Mouse (Mus musculus) liver, embryonic 16.5 days (tissue): ENCODE data around the gene Bcl11a. TPM values are rescaled to one million over a fixed set of nuclear protein-coding genes. Genes with fewer than 3 reads are reported as not detected.

Experiments
- ATAC-seq: fragments of 200-750 bp; cut with Nextera tagmentation; 2 replicates; pipeline ENCODE4 v1.8.0; 2017; ENCODE audit warnings: low read depth, mild to moderate bottlenecking, moderate number of reproducible peaks, moderate library complexity
- H3K27ac ChIP-seq: fragments of 300-500 bp; sonication (generic); 2 replicates; pipeline ENCODE4 v1.5.1; 2014; ENCODE audit warnings: mild to moderate bottlenecking, low read length
- H3K27me3 ChIP-seq: fragments of 300-500 bp; sonication (generic); 2 replicates; pipeline ENCODE4 v1.6.1; 2014; ENCODE audit warnings: low read depth, low read length, mixed read lengths; ENCODE audit not compliant: control insufficient read depth, insufficient read depth
- H3K36me3 ChIP-seq: fragments of 300-500 bp; sonication (generic); 2 replicates; pipeline ENCODE4 v1.6.1; 2014; ENCODE audit warnings: mild to moderate bottlenecking; ENCODE audit not compliant: control insufficient read depth, insufficient read depth
- H3K4me1 ChIP-seq: fragments of 300-500 bp; sonication (generic); 2 replicates; pipeline ENCODE4 v1.6.1; 2014; ENCODE audit warnings: low read depth, low read length, mixed read lengths; ENCODE audit not compliant: control insufficient read depth
- H3K4me2 ChIP-seq: fragments of 300-500 bp; sonication (generic); 2 replicates; pipeline ENCODE4 v1.6.1; 2014; ENCODE audit warnings: low read depth, low read length, mixed read lengths
- H3K4me3 ChIP-seq: fragments of 300-500 bp; sonication (generic); 2 replicates; pipeline ENCODE4 v1.5.1; 2014; ENCODE audit warnings: low read depth, mild to moderate bottlenecking, low read length
- H3K9ac ChIP-seq: fragments of 300-500 bp; sonication (generic); 2 replicates; pipeline ENCODE4 v1.6.1; 2014; ENCODE audit warnings: low read depth, low read length
- H3K9me3 ChIP-seq: fragments of 300-500 bp; sonication (generic); replicated peaks from 2 replicates; pipeline ENCODE4 v1.6.1; 2016; ENCODE audit warnings: low read length; ENCODE audit not compliant: control insufficient read depth
- WGBS: fragments of 180-500 bp; shearing (Covaris S2); extraction: QIAGEN DNeasy Blood & Tissue Kit; methylation state at CpG from one replicate; pipeline ENCODE4 v1.1.7; 2014; ENCODE audit not compliant: insufficient replicate concordance; 5-methylcytosine and 5-hydroxymethylcytosine counted together
- polyA plus RNA-seq: library from polyadenylated mRNA; unstranded; fragments of >200 nt; fragmentation: Nextera tagmentation; extraction: Ambion mirVana; gene quantifications from 2 replicates; pipeline ENCODE4 v1.2.1, GENCODE M21; 2015

The Bcl11a gene
- polyA plus RNA-seq, 1 experiment from 2014 or later = 17.7 TPM

DNA sequence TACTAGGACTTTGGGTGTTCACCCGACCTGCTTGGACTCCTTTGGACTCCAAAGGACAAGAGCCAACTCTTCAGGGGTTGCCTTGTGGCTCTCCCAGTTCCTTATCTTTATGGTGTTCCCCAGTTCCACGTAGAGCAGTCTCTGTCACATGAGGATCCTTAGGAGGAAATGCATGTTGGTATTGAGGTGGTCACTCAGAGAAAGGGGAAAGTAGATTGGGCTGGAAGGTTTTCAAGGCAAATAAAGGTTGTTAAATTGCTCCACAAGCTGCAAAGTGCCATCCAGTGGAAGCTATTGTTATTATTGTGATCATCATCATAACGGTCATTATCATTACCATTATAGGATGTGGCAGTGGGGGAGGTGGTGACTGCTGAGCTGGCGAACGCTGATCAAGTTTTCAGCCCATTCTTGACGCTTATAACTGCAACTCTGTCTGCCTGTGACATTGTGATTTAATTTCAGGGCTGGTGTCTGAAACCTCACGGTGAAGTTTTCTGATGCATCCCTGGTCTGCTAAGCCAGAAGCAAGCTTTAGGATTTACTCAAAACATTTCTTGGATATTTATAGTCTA, 52.4 kb downstream of the Bcl11a start:
- H3K9ac ChIP-seq = peak overlapping the region; percentile 6; the same call in 1 of the 2 replicates
- ATAC-seq = no peak
- no peak overlapping the region for H3K4me3 ChIP-seq
- no peaks in the 10 kb centered on the region for H3K9me3 ChIP-seq
- no peaks in the 10 kb centered on the region for H3K27me3 ChIP-seq
- WGBS = 17% methylated on average over 7 of the region's 7 CpGs
- H3K27ac ChIP-seq = peak overlapping the region; percentile 87
- peak overlapping the region; percentile 4; the same call in 1 of the 2 replicates for H3K4me2 ChIP-seq
- peaks cover 90% of the 10 kb centered on the region for H3K4me1 ChIP-seq
- H3K36me3 ChIP-seq = no peaks in the 10 kb centered on the region

DNA sequence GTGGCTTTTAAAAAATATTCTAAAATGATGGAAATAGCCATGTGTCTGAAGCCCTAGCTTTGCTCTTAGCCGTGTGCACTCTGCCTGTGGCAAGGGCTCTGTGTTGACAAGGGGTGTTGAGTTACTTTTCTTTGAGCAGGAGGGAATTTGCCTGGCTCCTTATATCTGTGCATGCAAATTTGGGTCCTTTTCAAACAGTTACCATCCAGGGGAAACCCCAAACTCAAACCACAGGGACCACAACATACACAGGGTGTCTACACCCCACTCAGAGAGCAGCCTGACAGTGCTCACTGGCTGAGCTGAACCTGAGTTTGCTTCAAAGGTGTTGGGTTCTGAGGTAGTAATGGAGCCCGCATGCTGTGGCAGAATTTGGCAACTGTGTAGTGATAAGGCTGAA, 54.0 kb downstream of the Bcl11a start:
- WGBS = 51% methylated on average over 2 of the region's 2 CpGs
- H3K36me3 ChIP-seq = no peaks in the 10 kb centered on the region
- H3K4me2 ChIP-seq = no peak overlapping the region
- H3K9ac ChIP-seq = 0 out of 2 replicates have a peak overlapping the region, but pooled peaks have one; percentile 4
- H3K27ac ChIP-seq = peak overlapping the region; percentile 87
- H3K4me1 ChIP-seq = peaks cover 89% of the 10 kb centered on the region
- no peaks in the 10 kb centered on the region for H3K27me3 ChIP-seq
- H3K4me3 ChIP-seq = no peak overlapping the region
- H3K9me3 ChIP-seq = no peaks in the 10 kb centered on the region
- no peak for ATAC-seq

DNA sequence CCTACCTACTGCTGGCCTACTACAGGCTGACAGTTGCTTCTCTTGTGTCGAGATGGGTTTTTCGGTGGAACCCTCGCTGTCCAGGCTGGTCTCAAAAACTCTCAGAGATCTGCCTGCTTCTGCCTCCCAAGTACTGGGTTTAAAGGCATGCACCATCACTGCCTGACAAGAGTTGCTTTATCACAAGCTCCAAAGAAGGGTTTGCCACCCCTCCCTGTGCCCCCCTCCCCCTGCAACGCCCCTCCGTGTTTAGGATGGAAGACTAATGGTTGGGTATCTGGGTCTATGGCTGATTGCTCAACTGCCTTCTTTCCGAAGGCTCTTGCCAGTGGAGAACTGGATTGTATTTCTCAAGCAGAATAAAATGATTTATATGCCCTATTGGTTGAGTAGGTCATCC, 54.5 kb downstream of the Bcl11a start:
- H3K4me3 ChIP-seq = no peak overlapping the region
- H3K9me3 ChIP-seq = no peaks in the 10 kb centered on the region
- no peaks in the 10 kb centered on the region for H3K36me3 ChIP-seq
- no peak for ATAC-seq
- H3K9ac ChIP-seq = 0 out of 2 replicates have a peak overlapping the region, but pooled peaks have one; percentile 4
- no peaks in the 10 kb centered on the region for H3K27me3 ChIP-seq
- H3K27ac ChIP-seq = peak overlapping the region; percentile 87
- WGBS = 65% methylated on average over 6 of the region's 6 CpGs
- peaks cover 89% of the 10 kb centered on the region for H3K4me1 ChIP-seq
- H3K4me2 ChIP-seq = no peak overlapping the region

DNA sequence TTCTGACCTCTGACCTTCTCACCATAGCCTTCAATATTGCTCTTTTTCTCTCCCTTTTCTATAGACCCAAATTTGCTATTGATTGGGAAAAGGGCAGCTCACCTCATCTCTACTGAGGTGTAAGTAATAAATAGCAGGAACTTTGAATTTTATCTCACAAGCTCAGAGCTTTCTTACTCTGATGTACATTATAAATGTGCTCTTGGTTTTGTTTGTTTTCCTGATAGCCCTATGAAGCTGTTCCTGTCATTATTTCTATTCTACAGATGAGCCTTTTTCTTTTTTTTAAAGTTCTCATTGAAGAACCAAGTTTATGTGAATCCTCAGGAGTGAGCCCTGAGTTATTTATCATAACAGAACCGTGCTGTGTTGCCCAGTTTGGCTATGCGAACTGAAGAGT, 55.0 kb downstream of the Bcl11a start:
- no peaks in the 10 kb centered on the region for H3K27me3 ChIP-seq
- no peak overlapping the region for H3K9ac ChIP-seq
- H3K27ac ChIP-seq = peak overlapping the region; percentile 87
- H3K4me1 ChIP-seq = peaks cover 89% of the 10 kb centered on the region
- WGBS = 70% methylated on average over 2 of the region's 2 CpGs
- no peaks in the 10 kb centered on the region for H3K36me3 ChIP-seq
- no peaks in the 10 kb centered on the region for H3K9me3 ChIP-seq
- ATAC-seq = no peak
- no peak overlapping the region for H3K4me2 ChIP-seq
- no peak overlapping the region for H3K4me3 ChIP-seq

DNA sequence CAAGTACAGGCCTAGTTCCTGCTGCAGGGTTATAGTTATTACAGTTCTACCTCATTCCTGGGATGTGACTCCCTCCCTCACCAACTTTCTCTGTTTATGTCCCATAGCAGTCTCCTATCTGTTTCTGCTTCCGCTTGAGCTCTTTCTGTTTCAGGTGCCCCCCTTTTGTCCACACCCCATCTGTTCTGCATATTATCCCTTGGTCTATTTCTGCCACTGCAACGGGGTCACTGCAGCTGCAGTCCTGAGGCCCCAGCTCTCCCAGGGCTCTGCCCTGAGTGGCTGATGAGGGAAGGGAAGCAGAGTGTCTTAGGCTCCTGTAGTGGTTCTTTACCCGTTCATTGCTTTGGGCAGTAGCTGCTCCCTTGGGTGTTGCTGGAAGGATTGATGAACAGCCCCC, 55.6 kb downstream of the Bcl11a start:
- WGBS = 35% methylated on average over 3 of the region's 3 CpGs
- Histone ChIP-seq H3K4me1 (peaks cover 86% of the 10 kb centered on the region), H3K36me3 (no peaks in the 10 kb centered on the region), H3K4me2 (no peak overlapping the region), H3K27ac (peak overlapping the region; percentile 61), H3K9me3 (no peaks in the 10 kb centered on the region), H3K9ac (no peak overlapping the region), H3K4me3 (no peak overlapping the region), H3K27me3 (no peaks in the 10 kb centered on the region)
- ATAC-seq = no peak

DNA sequence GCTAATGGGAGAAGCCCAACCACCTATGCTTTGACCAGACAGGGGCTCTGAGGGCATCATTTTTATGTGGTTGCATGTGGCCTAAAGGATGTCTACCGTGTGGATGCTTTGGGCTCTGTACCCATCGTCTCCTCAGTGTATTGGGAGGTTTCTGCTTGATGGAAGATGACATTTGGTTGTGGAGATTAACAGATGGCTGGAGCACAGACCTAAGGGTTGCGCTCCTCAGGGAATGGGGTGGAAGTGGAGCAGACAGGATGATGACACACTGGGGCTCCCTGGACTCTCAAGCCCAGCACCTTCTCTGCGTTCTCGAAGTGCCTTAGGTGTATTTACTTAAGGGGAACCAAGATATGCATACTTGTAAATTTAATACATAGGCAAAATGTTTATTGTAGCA, 56.1 kb downstream of the Bcl11a start:
- H3K4me2 ChIP-seq = no peak overlapping the region
- WGBS = 71% methylated on average over 5 of the region's 5 CpGs
- no peaks in the 10 kb centered on the region for H3K36me3 ChIP-seq
- ATAC-seq = no peak
- H3K9me3 ChIP-seq = no peaks in the 10 kb centered on the region
- H3K27ac ChIP-seq = peak overlapping the region; percentile 61
- no peaks in the 10 kb centered on the region for H3K27me3 ChIP-seq
- peaks cover 84% of the 10 kb centered on the region for H3K4me1 ChIP-seq
- H3K4me3 ChIP-seq = no peak overlapping the region
- no peak overlapping the region for H3K9ac ChIP-seq

DNA sequence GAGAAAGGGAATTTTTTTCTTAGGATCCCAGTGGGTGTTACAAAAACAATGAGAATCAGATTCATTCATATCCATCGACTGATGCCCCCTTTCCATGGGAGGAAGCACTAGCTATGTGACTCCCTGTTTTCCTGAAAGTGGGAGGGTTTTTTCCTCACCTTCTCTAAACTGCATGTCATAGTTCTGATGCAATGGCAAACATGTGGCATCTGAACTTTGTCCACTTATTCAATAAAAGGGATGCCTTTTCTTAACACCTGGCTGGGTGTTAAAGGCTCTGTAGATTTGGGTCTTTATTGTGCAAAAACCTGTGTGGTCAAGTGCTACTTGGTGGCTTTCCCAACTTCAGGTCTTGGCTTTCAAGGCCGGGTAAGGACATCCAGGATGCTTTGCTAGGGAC, 57.4 kb downstream of the Bcl11a start:
- no peak for ATAC-seq

DNA sequence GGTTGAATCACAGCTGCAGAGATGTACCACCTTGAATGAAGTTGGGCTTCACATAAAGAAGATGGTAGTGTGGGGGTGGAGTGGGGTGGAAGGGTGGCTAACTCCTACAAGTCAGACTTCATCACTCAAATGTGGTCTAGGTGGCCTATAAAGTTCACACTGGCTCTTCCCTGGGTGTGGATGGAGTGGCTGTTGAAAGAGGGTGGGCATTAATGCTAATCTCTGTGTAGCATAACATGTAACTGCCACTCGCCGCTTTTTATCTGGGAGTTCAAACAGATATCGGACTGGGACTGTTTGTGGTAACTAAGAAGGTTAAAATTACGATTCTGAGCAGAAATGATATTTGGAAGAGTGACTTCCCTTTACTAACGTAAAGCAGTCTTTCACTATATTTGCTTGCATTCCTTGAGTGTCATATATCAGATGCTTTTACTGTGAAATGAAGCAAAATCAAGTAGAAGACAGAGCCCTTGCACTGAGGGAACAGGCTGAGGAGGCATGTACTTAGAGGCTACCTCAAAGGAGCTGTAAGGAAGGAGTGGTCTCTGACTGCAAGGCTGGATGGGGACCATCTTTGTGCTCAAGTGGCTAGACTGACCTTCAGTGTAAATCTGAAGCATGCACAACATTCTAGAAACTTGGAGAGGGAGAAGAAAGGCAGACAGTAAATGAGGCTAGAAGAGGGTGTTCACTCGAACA, 58.4 kb downstream of the Bcl11a start:
- Histone ChIP-seq H3K9ac (peak overlapping the region; percentile 29), H3K36me3 (peaks cover 6% of the 10 kb centered on the region)

More for the DNA sequence above, 57.4 kb downstream of the Bcl11a start:
- Histone ChIP-seq H3K9ac (no peak overlapping the region; the same call in 1 of the 2 replicates), H3K4me1 (peaks cover 71% of the 10 kb centered on the region), H3K9me3 (peaks cover 3% of the 10 kb centered on the region; the same call in 1 of the 2 replicates), H3K27ac (peak overlapping the region; percentile 88), H3K4me2 (peak overlapping the region; percentile 46; the same call in 1 of the 2 replicates), H3K36me3 (peaks cover 6% of the 10 kb centered on the region), H3K27me3 (no peaks in the 10 kb centered on the region), H3K4me3 (no peak overlapping the region)
- 48% methylated on average over 2 of the region's 2 CpGs for WGBS

DNA sequence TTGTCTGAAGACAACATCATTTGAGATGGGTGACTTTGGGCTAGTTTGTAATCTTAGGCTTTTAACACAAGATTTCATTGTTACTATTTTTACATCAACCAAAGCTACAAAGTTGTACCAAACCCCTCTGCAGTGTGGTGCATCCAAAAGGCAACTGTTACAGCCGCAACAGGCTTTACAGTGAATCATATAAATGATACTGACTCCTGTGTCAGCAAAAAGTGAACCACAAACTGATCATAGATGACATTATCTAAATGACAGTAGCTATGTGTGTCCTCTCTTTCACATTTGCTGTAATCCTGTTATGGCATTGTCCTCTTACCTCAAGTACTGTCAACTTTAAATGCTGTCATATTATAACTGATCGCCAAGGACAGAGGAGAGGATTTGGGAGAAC, 60.0 kb downstream of the Bcl11a start:
- Histone ChIP-seq H3K4me1 (peaks cover 46% of the 10 kb centered on the region), H3K36me3 (peaks cover 6% of the 10 kb centered on the region), H3K9me3 (peaks cover 3% of the 10 kb centered on the region; the same call in 1 of the 2 replicates), H3K27ac (peak overlapping the region; percentile 88), H3K9ac (no peak overlapping the region), H3K27me3 (no peaks in the 10 kb centered on the region), H3K4me3 (no peak overlapping the region), H3K4me2 (no peak overlapping the region)
- 61% methylated on average over 2 of the region's 2 CpGs for WGBS
- no peak for ATAC-seq

More for the DNA sequence above, 58.4 kb downstream of the Bcl11a start:
- no peaks in the 10 kb centered on the region for H3K27me3 ChIP-seq
- WGBS = 23% methylated on average over 6 of the region's 6 CpGs
- H3K27ac ChIP-seq = peak overlapping the region; percentile 88
- peak overlapping the region; percentile 46 for H3K4me2 ChIP-seq
- peaks cover 3% of the 10 kb centered on the region; the same call in 1 of the 2 replicates for H3K9me3 ChIP-seq
- no peak overlapping the region for H3K4me3 ChIP-seq
- peak; percentile 91 for ATAC-seq
- peaks cover 61% of the 10 kb centered on the region for H3K4me1 ChIP-seq
